Mouse (Mus musculus) testis, adult 2 months (tissue): ENCODE results near the gene Nup210.

ENCODE experiments used
- CTCF ChIP-seq: fragments of 200-500 bp; IDR thresholded peaks from 2 replicates; pipeline ENCODE4 v1.5.1; 2012; ENCODE audit warnings: low read depth, mild to moderate bottlenecking, inconsistent platforms, low read length, moderate library complexity; ENCODE audit not compliant: control insufficient read depth, insufficient read depth, insufficient replicate concordance
- POLR2A ChIP-seq: fragments of 200-500 bp; IDR thresholded peaks from 2 replicates; pipeline ENCODE4 v1.6.1; 2012; ENCODE audit warnings: low read depth, mild to moderate bottlenecking, inconsistent platforms, low read length, moderate library complexity; ENCODE audit not compliant: control insufficient read depth

DNA sequence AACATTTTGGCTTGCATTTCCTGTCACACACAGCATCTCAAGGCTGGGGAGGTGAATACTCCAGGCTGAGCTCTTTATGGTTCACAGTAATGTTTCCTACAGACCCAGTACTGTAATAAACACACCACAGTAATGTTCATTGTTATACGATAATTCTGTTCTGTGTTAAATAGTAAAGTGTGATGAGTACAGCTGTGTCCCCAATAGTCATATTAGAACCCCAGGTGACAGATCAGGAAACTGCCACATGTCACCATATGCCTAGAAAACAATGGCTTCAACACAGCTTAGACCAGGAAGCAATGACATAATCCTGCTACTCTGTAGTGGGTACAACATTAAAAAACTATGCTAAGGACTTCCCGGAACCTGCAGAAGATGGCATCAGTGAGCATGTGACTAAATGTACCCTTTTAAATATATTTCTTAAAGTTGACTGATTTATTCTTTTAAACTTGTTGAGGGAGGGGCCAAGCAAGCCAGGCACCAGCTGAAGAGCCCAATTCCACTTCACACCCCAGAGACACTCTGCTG, 7.6 kb downstream of the Nup210 start:
- no peak for TF ChIP-seq POLR2A
- no peak for TF ChIP-seq CTCF
